Mouse (Mus musculus) ES-E14 (cell line): ENCODE measurements around the gene Tet2. TPM values are rescaled to one million over a fixed set of nuclear protein-coding genes. Genes with fewer than 3 reads are reported as not detected.

Experiments used
- DNase-seq: peaks from one replicate; pipeline ENCODE4 v3.0.0-alpha.2; 2013; ENCODE audit warnings: low read depth, low spot score
- H3K27ac ChIP-seq: 2 replicates; pipeline ENCODE4 v1.5.1; 2012; ENCODE audit warnings: low read depth, mild to moderate bottlenecking, low read length, moderate library complexity, mixed read lengths; ENCODE audit not compliant: poor library complexity, insufficient read depth, severe bottlenecking
- H3K36me3 ChIP-seq: 2 replicates; pipeline ENCODE4 v1.6.1; 2012; ENCODE audit warnings: mild to moderate bottlenecking, low read length, moderate library complexity, mixed read lengths; ENCODE audit not compliant: control insufficient read depth, poor library complexity, insufficient read depth, severe bottlenecking
- H3K4me1 ChIP-seq, 2 experiments: fragments of 150-350 bp in 1 of 2; sonication (generic) in 1 of 2; 2 replicates each; pipeline ENCODE4 v1.6.1; 2012; ENCODE audit warnings: low read length in 2 of 2, mild to moderate bottlenecking in 1 of 2, mixed read lengths in 1 of 2; ENCODE audit not compliant: control insufficient read depth in 2 of 2, insufficient read depth in 2 of 2, poor library complexity in 1 of 2
- H3K4me3 ChIP-seq, 2 experiments: fragments of 150-350 bp in 1 of 2; sonication (generic) in 1 of 2; 2 replicates each; pipeline ENCODE4 v1.5.1; 2012; ENCODE audit warnings: low read length in 2 of 2, low read depth in 1 of 2, mild to moderate bottlenecking in 1 of 2, mixed read lengths in 1 of 2; ENCODE audit not compliant: insufficient read depth in 1 of 2, poor library complexity in 1 of 2, severe bottlenecking in 1 of 2
- H3K9ac ChIP-seq: 2 replicates; pipeline ENCODE4 v1.6.1; 2012; ENCODE audit warnings: low read depth, mild to moderate bottlenecking, low read length, mixed read lengths; ENCODE audit not compliant: poor library complexity, insufficient read depth, severe bottlenecking
- H3K9me3 ChIP-seq: fragments of 150-350 bp; sonication (generic); 2 replicates; pipeline ENCODE4 v1.6.1; 2012; ENCODE audit warnings: low read depth, mild to moderate bottlenecking, low read length; ENCODE audit not compliant: control insufficient read depth, insufficient read depth
- CHD2 ChIP-seq: IDR thresholded peaks from 2 replicates; pipeline ENCODE4 v1.6.1; 2014; ENCODE audit warnings: mild to moderate bottlenecking, low read depth, low read length, inconsistent platforms
- HCFC1 ChIP-seq: IDR thresholded peaks from 2 replicates; pipeline ENCODE4 v1.6.1; 2012; ENCODE audit warnings: low read length, inconsistent platforms, borderline replicate concordance; ENCODE audit not compliant: insufficient read depth
- MAFK ChIP-seq: IDR thresholded peaks from 2 replicates; pipeline ENCODE4 v1.6.1; 2014; ENCODE audit warnings: mild to moderate bottlenecking, low read depth, low read length, inconsistent platforms; ENCODE audit not compliant: insufficient read depth
- ZC3H11A ChIP-seq: IDR thresholded peaks from 2 replicates; pipeline ENCODE4 v1.6.1; 2012; ENCODE audit warnings: low read depth, mild to moderate bottlenecking, inconsistent platforms, low read length, borderline replicate concordance
- ZNF384 ChIP-seq: IDR thresholded peaks from 2 replicates; pipeline ENCODE4 v1.6.1; 2012; ENCODE audit warnings: low read depth, low read length, inconsistent platforms
- in situ Hi-C, 2 experiments: fragments of 600-800 bp; cut with MboI; formaldehyde crosslinking; loops; one replicate each; pipeline ENCODE4 v1.15.1; 2025; ENCODE audit warnings: low sequenced_read_pairs in 2 of 2, inconsistent platforms in 1 of 2; ENCODE audit not compliant: unreplicated experiment in 2 of 2
- total RNA-seq: library from RNA; depleted of rRNA; stranded (reverse); fragments of 300-350 nt; gene quantifications from 2 replicates; pipeline ENCODE4 v1.2.3, GENCODE M21; 2012

The Tet2 gene
- total RNA-seq, 1 experiment: 86.9 TPM

DNA sequence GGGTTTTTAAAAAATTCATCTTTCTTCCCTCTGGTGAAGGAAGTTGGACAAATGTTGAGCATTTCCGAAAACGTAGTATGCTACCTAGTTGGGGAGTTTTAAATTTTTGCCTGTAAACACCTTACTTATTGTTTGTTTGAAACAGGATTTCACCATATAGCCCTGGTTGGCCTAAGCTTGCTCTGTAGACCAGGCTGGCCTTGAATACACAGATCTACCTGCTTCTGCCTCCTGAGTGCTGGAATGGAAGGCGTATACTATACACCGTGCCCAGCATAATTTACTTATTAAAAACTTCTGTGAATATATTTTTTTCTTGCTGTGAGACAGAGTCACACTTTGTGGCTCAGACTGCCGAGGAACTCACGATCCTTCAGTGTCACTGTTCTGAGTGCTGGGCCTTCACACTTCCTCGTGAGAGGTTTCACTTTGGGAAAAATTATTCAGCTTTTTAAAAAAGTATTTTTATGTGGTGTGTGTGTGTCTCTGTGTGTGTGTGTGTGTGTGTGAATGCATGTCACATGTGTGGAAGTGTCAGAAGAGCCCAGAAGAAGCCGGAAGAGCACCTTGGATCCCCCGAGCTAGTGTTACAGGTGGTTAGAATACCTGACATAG, 38.6 kb upstream of the Tet2 start:
- H3K36me3 ChIP-seq: no peaks in the 10 kb centered on the region
- no peak for TF ChIP-seq MAFK
- TF ChIP-seq ZC3H11A: no peak
- no peak for TF ChIP-seq HCFC1
- no peak for TF ChIP-seq CHD2
- H3K9me3 ChIP-seq: no peaks in the 10 kb centered on the region
- peaks cover 0 to 4% of the 10 kb centered on the region in 2 experiments; a peak in 1 of 4 replicates for H3K4me1 ChIP-seq
- in situ Hi-C loops: no loop called here
- no peak overlapping the region for H3K4me3 ChIP-seq
- no peak overlapping the region for H3K9ac ChIP-seq
- no peak overlapping the region for H3K27ac ChIP-seq
- DNase-seq: no peak

DNA sequence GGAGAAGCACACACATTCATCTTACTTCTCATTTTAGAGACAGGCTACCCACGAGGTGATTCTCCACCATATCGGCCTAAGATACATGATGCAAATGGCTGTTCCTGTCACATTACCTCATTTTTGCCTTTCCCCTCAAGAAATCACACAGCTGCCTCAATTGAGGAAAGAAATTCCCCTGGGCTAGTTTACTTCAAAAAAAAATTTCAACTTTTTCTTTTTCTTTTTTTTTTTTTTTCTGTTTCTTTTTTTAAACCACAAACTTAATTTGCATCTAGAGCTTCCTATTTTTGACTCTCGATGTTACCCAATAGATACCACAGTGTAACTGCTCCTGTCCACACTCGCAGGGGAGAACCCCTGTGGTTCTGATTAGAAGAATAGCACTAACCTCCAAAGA, 38.0 kb upstream of the Tet2 start:
- DNase-seq: no peak
- Histone ChIP-seq H3K9ac (no peak overlapping the region), H3K27ac (no peak overlapping the region), H3K4me3 (no peak overlapping the region), H3K9me3 (no peaks in the 10 kb centered on the region), H3K36me3 (no peaks in the 10 kb centered on the region), H3K4me1 (peaks cover 0 to 4% of the 10 kb centered on the region in 2 experiments; a peak in 1 of 4 replicates)
- in situ Hi-C loops: no loop called here
- TF ChIP-seq ZC3H11A (no peak), MAFK (no peak), CHD2 (no peak), HCFC1 (no peak), ZNF384 (no peak)

- in situ Hi-C loops: no loop called here
- H3K4me1 ChIP-seq: peaks cover 0 to 4% of the 10 kb centered on the region in 2 experiments; a peak in 1 of 4 replicates
- no peak for TF ChIP-seq ZC3H11A
- no peak for TF ChIP-seq ZNF384
- no peak for TF ChIP-seq MAFK
- no peak for TF ChIP-seq HCFC1
- TF ChIP-seq CHD2: no peak
- H3K4me3 ChIP-seq: no peak overlapping the region
- DNase-seq: no peak
- H3K9me3 ChIP-seq: no peaks in the 10 kb centered on the region
- H3K36me3 ChIP-seq: no peaks in the 10 kb centered on the region
- no peak overlapping the region for H3K27ac ChIP-seq
- H3K9ac ChIP-seq: no peak overlapping the region
Measured at GRCm38 (mm10) chr3:133582096-133582495, 37.2 kb upstream of the Tet2 start.

GRCm38 (mm10) chr3:133581541-133581940, 36.6 kb upstream of the Tet2 start:
- no peak overlapping the region for H3K4me3 ChIP-seq
- H3K4me1 ChIP-seq: 0 out of 4 replicates have a peak, but pooled peaks cover 0 to 4% of the 10 kb centered on the region in 2 experiments
- no peak overlapping the region for H3K9ac ChIP-seq
- H3K9me3 ChIP-seq: no peaks in the 10 kb centered on the region
- no peak overlapping the region for H3K27ac ChIP-seq
- H3K36me3 ChIP-seq: no peaks in the 10 kb centered on the region
- in situ Hi-C loops: no loop called here
- TF ChIP-seq ZC3H11A (no peak), ZNF384 (no peak), HCFC1 (no peak), CHD2 (no peak), MAFK (no peak)
- no peak for DNase-seq
